Mouse (Mus musculus) T-helper 2 cell (primary cell): ENCODE measurements around the gene Cdk8.

Experiments used
- in situ Hi-C: fragments of 300-600 bp; cut with MboI, MseI; formaldehyde crosslinking; loops from one replicate; pipeline ENCODE4 v1.15.1; 2025; ENCODE audit warnings: high pct_unique_total_duplicates

Cdk8 gene

GRCm38 (mm10) chr5:146277513-146277912, 46.5 kb downstream of the Cdk8 start:
- in situ Hi-C loops: no loop called here

- in situ Hi-C loops: no loop called here
These were observed 49.0 kb downstream of the Cdk8 start for GRCm38 (mm10) chr5:146280012-146280411.

- in situ Hi-C loops: no loop called here
These were observed 50.3 kb downstream of the Cdk8 start for GRCm38 (mm10) chr5:146281241-146281818.

DNA sequence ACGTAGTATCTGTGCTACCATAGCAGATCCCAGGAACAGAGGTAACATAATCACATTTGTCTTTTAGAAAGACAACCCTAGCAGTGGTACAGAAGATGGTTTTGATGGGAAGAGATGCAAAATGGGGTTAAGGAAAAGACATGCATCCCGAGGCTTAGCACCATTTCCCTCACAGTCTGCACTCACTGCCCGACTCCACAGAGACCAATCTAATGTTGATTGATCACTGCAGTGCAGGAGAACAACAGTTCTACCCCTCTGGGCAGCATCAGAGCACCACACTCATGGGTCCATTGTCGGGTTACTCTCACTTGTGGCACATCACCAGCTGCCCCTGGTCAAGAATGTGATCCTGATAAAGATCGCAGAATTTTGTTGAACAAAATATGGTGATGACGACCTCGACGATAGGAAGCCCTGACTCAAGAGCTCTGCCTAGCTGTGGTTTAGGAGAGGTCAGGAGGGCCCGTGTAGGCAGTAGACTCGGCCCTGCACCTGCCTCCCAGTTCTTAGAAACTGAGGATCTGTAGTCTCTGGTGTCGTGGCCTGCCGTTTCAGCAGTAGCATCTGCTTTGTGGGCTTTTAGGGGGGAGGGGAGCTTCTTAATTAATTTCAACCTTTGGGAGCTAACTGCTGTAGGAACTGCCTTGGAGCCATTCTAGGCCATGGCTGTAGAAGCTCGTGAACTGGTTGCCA, 51.0 kb downstream of the Cdk8 start:
- in situ Hi-C loops: no loop called here

DNA sequence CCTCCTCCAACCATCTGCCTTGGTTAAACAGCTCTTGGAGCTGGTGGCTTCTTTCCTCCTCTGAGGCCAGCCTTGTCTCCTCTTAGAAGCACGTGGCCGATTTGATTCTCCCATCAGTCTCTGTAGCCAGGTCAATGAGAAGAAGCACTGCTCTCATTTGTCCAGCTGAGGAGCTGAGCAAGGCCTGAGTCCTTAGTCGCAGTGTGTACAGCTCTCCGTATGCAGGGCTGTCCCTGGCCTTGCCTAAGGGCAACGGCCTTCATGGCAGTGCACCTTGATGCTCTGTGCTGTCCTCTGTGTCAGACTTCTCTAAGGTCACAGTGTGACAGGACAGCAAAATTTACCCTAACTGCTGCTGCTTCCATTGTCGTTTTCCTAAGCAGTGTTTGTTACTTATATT, 52.9 kb downstream of the Cdk8 start:
- in situ Hi-C loops: no loop called here

DNA sequence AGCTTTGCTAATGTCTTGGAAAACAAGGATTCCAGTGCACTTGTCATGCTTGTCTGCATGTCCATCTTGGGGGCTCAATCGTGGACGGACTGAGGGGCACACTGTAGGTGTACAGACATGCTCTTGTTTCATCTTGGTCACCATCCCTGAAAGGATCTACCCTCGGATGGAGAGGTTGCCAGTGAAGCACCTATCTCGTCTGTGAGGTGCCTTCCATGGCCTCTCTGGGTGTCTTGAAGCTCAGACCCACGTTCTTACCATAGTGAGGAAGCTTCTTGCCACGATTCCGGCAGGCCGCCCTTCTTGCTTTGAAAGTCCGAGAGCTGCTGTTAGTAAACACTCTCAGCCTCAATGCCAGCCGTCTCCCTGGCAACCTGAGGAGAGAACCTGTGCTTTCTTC, 56.4 kb downstream of the Cdk8 start:
- in situ Hi-C loops: no loop called here

DNA sequence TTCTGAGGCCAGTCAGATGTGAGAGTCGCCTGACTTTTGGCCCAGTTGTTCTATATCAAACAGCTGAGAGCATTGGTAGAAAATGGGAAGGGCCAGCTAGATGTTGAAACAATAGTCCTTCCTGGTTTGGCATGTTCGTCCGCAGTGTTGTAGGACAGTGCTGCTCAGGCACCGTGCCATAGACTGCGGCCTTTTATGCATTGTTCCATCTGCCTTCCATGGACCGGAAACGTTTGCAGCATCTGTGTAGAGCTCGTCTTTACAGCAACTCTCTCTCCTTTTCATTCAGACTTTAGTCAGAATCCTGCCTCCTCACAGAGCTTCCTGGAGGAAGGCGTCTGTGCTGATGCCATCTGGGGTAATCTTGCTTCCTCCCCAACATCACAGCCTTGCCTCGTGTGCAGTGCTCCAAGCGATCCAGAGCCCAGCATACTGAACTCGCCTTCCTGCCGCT, 57.0 kb downstream of the Cdk8 start:
- in situ Hi-C loops: no loop called here

DNA sequence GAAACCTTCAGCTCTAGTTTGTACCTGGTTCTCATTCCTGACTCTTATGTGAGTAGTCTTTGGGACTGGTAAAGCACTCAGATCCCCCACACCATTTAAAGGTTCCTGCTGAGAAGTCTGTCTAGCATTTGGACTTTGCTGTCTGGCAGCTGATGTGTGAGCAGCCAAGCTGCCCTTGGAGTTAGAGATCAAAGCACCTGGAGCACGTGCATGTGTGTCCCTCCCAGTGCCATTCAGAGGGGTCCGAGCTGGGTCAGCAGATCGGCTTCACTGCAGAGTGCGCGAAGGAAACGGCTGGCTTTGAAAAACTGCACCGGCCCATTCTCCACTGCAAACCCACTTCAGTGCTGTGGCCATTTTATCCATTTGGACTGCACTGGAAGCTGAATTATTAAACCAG, 58.9 kb downstream of the Cdk8 start:
- in situ Hi-C loops: loop anchor here (5.0 kb wide), 1 partner anchor 83 kb away; no protein-coding TSS in a partner anchor

GRCm38 (mm10) chr5:146290446-146290845, 59.4 kb downstream of the Cdk8 start:
- in situ Hi-C loops: loop anchor here (5.0 kb wide), 1 partner anchor 83 kb away; no protein-coding TSS in a partner anchor

DNA sequence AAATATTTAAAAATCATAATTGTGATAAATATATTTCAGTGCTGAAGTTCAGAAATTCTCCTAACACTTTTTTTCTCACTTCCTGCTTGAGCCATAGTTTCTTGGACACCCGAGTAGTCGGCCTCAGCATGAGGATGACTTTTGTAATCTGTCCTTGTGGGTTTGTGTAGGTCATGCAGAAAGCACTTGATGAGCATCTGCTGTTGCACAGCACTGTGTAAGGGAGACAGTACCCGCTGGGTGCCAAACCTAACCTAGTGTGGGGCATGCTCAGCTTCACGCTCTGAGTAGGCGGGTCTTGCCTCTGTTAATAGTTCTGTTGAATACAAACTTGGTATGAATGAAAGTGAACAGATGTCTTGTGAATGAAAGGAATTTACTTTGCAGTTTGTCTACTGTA, 60.5 kb downstream of the Cdk8 start:
- in situ Hi-C loops: loop anchor here (5.0 kb wide), 1 partner anchor 84 kb away; no protein-coding TSS in a partner anchor

DNA sequence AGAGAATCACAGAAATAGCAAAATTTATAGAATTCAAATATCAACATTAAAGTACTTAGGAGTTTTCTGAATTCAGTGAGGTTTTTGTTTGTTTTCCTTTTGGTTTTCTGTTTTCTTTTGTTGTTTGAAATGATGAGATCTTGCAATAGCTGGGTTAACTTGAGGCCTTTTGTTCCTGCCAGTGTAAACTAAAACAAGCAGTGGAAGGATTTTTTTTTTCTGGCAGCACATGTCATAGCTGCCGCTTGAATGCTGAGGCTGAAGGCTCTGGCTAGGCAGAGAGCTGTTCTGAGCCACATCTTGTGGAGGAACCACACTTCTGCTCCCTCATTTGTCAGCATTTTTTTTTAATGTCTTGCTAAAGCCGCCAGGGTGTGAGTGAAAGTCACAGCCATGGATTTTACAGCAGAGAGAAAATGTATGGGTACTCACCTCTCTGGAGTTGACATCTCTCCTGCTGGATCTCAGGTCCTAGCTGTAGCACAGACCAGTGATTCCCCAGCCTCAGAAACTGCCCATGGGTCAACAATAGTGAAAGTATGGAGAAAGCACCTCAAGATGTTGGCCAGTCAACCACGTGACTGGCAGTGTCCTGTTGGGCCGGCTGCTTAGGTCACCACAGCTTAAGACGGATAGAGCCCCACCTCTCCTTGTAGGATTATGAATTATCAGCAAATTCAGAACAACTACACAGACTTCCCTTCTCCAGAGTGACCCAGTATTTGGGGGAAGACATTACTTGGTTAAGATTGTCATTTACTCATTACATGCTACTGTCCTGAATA, 62.1 kb downstream of the Cdk8 start:
- in situ Hi-C loops: loop anchor here (5.0 kb wide), 1 partner anchor 86 kb away; no protein-coding TSS in a partner anchor

GRCm38 (mm10) chr5:146293919-146294700, 63.1 kb downstream of the Cdk8 start:
- in situ Hi-C loops: loop anchor here (5.0 kb wide), 1 partner anchor 87 kb away; no protein-coding TSS in a partner anchor

- in situ Hi-C loops: loop anchor here (5.0 kb wide), 1 partner anchor 88 kb away; no protein-coding TSS in a partner anchor
These were observed 63.8 kb downstream of the Cdk8 start for GRCm38 (mm10) chr5:146294834-146295233.

DNA sequence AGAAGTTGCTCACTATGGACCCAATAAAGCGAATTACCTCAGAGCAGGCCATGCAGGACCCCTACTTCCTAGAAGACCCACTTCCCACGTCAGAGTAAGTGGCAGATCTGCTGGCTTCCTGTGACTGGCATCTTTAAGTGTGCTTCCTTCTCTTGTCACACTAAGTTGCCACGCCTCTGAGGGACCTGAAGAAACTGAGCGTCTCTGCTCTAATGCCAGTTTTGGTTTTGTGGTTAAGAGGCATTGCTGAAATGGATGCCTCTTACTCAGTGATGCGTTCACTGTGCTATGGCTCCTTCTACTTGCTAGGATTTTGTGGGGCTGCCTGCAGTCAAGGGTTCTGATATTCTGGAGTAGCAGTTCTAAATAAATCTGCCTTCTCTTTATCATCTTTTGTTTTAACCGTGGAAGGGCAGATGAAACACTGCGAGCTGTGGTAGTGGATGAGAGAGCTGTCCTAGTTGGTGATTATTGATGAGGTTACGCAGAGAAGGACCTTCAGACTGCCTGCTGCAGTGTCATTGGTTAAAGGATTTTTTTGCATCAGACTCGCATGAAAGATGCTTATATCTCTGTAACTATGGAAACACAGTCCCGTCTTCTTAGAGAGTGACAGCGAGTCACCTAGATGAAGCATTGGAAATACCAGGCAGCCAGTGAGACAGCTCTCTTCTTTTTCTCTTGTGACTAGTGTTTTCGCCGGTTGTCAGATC, 67.9 kb downstream of the Cdk8 start:
- in situ Hi-C loops: no loop called here

- in situ Hi-C loops: no loop called here
These were observed 68.5 kb downstream of the Cdk8 start for GRCm38 (mm10) chr5:146299520-146299870.

- in situ Hi-C loops: no loop called here
These were observed 72.4 kb downstream of the Cdk8 start for GRCm38 (mm10) chr5:146303470-146303869.

- in situ Hi-C loops: no loop called here
These were observed 76.2 kb downstream of the Cdk8 start for GRCm38 (mm10) chr5:146307046-146307743.

DNA sequence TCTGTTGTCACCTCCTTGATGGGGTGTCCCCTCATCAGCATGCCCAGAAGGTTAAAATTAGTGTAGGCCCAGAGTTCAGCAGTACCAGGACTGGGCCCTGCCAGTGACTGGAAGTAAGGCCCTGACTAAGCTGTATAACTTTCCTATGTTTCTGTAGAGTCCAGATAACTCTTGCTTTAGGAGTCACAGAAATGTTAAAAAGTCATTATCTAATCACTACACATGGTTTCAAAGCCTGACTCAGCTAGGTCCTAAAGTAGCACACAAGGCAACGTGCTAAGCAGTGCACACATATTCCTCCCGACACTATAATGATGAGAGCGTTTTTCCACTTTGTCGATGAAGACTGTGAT, 76.7 kb downstream of the Cdk8 start:
- in situ Hi-C loops: no loop called here

DNA sequence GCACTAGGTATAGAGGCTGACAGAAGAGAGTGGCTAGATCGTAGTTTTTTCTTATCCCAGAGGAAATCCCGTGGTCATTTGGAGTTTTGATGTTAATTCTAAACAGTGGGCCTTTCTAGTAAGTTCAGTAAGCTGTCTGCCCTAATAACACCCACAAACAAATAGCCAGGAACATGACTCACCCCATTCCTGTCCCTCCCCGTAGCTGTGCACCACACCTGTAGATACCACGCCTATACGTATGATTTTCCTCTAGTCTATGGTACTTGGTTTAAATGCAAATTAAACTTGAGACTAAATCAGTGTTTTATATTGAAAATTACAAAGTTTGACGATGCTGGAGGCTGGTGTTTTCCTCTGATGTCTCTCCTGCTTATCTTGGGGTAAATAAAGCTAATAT, 83.5 kb downstream of the Cdk8 start:
- in situ Hi-C loops: no loop called here

DNA sequence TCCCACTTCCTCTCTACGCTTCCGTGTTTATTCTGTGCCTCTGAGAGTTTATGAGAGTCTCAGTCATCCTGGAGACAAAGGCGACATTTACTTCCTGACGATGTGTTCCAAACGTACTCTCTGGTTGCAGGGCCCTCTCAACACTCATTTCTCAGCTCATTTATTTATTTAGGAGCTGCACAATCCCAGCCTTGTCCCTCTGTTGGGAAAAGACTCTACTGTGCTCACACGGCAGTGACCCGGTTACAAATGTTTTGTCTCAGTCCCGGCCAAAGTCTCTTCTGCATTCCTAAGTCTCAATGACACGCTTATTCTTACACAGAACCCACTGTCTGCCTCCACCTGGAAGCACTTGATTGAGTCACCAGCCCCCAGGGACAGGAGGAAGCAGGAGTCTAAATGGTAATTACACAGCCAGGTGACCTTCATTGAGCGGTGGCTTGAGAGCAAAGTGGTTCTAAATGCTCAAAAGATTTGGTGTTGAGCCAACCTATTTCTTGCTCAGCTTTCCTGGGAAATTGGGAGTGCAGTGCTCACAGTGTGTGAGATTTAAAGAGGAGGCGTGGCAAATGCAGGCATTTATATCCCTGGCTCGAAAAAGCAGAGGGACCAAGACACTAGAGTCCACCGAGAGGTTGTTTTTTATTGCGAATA, 84.4 kb downstream of the Cdk8 start:
- in situ Hi-C loops: no loop called here
